Mouse (Mus musculus): Measurements from ENCODE around the gene Tmem185b. TPM values are rescaled to one million over a fixed set of nuclear protein-coding genes. Genes with fewer than 3 reads are reported as not detected.

The Tmem185b gene
- polyA plus RNA-seq, 1 experiment from 2014 or later, result 23.8 TPM

DNA sequence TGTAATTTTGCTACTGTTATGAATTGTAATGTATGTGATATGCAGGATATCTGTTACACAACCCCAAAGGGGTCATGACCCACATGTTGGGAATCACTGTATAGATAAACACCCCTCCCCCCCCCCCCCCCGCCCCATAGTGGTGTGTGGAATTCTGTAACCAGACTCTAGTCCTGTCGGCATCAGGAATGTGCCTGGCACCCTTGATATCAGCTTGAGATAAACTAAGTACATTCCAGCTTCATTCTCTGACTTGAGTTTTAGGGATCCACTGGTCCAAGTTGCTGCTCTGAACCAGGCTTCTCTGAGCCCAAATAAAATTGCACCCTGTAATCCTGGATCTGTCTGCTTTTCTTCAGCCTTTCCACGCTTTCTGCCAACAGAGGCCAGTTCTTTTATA, 15.6 kb downstream of the Tmem185b start:
- ATAC-seq (ENCODE audit: insufficient number of reproducible peaks, insufficient read depth, low FRiP score, low TSS enrichment, low read depth), result 0 out of 2 replicates have a peak, but pooled peaks have one; percentile 15
- WGBS, result 50% methylated on average over 3 of the region's 3 CpGs
- H3K4me1 ChIP-seq, result no peaks in the 10 kb centered on the region

DNA sequence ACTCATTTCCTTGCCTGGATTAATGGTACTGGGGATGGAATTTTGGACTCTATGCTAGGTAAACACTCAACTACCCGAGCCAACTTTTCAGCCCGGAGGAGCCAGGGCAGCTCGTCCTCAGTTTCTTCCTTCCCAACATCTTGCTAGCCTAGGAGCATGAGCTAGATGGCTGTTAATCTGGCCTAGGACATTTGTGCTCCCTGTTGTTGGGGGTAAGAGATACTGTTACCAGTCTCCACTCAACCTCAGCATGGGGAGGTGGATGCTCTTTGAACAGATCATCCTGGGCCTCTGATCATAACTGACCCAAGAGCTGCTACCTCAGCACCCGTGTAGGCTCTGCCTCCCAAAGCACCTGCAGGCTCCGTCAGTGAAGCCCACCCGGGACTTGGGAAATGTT, 17.4 kb downstream of the Tmem185b start:
- ATAC-seq (ENCODE audit: insufficient number of reproducible peaks, insufficient read depth, low FRiP score, low TSS enrichment, low read depth), result no peak
- Histone ChIP-seq H3K36me3 (no peaks in the 10 kb centered on the region), H3K27ac (no peak overlapping the region), H3K9me3 (no peaks in the 10 kb centered on the region), H3K27me3 (no peaks in the 10 kb centered on the region), H3K4me1 (no peaks in the 10 kb centered on the region), H3K4me3 (no peak overlapping the region), H3K4me2 (no peak overlapping the region), H3K9ac (no peak overlapping the region)
- WGBS, result 91% methylated on average over 6 of the region's 6 CpGs

More for the DNA sequence above, 15.6 kb downstream of the Tmem185b start:
- Histone ChIP-seq H3K9me3 (no peaks in the 10 kb centered on the region), H3K27ac (no peak overlapping the region), H3K9ac (no peak overlapping the region), H3K36me3 (no peaks in the 10 kb centered on the region), H3K4me2 (no peak overlapping the region), H3K4me3 (no peak overlapping the region), H3K27me3 (no peaks in the 10 kb centered on the region)

DNA sequence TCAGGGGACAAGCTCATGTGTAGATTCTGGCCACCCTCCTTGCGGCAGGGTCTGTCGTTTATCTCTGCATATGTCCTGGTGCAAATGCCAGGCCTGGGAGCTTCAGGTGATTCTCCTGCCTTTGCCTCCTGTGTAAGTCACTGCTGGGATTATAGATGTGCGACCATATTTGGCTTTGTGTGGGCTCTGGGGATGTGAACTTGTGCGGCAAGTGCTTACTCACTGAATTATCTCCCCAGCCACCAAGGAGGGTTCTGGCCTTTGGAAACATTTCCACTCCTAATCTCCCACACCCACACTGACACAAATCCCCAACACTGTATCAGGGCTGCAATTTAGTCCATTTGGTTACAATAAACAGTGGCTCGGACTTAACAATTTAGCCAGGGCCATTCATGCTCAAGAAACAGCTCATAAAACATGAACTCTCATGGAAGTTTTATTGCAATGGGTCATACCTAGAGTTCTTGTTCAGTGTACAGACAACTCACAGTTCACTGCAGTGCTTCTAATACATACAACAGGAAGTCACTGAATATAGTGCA, 18.7 kb downstream of the Tmem185b start:
- H3K4me1 ChIP-seq, result no peaks in the 10 kb centered on the region
- H3K27me3 ChIP-seq, result no peaks in the 10 kb centered on the region
- no peak overlapping the region for H3K4me3 ChIP-seq
- ATAC-seq (ENCODE audit: insufficient number of reproducible peaks, insufficient read depth, low FRiP score, low TSS enrichment, low read depth), result no peak
- H3K36me3 ChIP-seq, result no peaks in the 10 kb centered on the region
- H3K4me2 ChIP-seq, result no peak overlapping the region
- H3K9ac ChIP-seq, result no peak overlapping the region
- no peaks in the 10 kb centered on the region for H3K9me3 ChIP-seq
- WGBS, result 89% methylated on average over 5 of the region's 5 CpGs
- H3K27ac ChIP-seq, result no peak overlapping the region

DNA sequence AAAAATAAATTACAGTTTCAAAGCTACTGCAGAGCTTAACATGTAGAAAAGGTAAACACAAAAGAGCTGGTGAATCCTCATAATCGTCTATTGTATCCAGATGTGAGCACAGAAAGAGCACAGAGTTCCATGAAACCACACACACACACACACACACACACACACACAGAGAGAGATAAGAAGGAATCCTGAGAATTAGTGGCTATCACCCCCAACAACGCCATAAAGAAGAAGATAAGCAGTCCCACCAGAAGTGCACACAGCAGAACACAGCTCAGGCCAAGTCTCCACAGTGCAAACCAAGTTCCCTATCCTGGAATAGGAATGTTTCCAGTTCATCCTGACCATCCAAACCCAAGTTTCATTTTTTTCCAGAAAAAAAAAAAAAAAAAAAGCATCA, 19.2 kb downstream of the Tmem185b start:
- Histone ChIP-seq H3K4me2 (no peak overlapping the region), H3K27me3 (no peaks in the 10 kb centered on the region), H3K36me3 (no peaks in the 10 kb centered on the region; the same call in 1 of the 2 replicates), H3K9me3 (no peaks in the 10 kb centered on the region), H3K9ac (no peak overlapping the region), H3K27ac (no peak overlapping the region), H3K4me1 (no peaks in the 10 kb centered on the region), H3K4me3 (no peak overlapping the region)
- no peak for ATAC-seq (ENCODE audit: insufficient number of reproducible peaks, insufficient read depth, low FRiP score, low TSS enrichment, low read depth)
- WGBS, result 78% methylated on average over 2 of the region's 2 CpGs

DNA sequence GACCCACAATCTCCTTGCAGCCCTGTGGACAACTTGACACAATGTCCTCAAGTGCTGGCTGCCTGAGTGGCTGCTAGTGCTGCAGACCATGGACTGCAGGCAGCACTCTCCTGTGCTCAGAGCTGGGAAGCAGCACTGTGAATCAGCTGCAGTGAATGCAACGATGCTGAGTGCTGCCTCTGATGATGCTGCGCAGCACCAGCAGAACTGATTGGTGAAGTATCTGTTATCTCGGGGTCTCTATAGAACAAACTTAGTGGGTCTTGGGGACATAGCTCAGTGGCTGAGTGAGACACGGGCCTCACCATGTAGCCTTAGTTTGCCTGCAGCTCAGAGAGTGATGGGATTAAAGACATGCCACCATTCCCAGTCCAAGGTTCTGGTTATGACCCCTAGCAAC, 19.7 kb downstream of the Tmem185b start:
- H3K4me1 ChIP-seq, result no peaks in the 10 kb centered on the region
- H3K4me2 ChIP-seq, result no peak overlapping the region
- 88% methylated on average over 4 of the region's 4 CpGs for WGBS
- H3K27me3 ChIP-seq, result no peaks in the 10 kb centered on the region
- no peak for ATAC-seq (ENCODE audit: insufficient number of reproducible peaks, insufficient read depth, low FRiP score, low TSS enrichment, low read depth)
- no peaks in the 10 kb centered on the region for H3K9me3 ChIP-seq
- H3K36me3 ChIP-seq, result no peaks in the 10 kb centered on the region; the same call in 1 of the 2 replicates
- no peak overlapping the region for H3K27ac ChIP-seq
- no peak overlapping the region for H3K4me3 ChIP-seq
- H3K9ac ChIP-seq, result no peak overlapping the region

DNA sequence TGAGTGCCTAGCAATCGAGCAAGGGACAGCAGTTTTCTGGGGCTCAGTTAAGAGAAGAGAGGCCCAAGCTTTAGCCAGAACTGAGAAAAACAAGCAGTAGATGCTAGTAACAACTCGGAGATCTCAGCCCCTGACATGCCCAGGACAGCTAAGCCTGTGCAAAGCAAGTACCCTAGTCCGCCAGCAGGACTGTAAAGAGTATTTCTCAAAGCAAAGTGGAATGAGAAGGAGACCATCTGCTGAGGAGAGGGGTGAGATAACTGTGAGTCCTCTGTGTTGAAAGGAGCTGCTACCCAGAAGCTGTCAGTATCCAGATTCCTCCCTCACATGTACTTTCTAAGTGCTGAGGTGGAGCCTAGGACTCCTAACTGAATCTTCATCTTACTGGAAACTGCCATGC, 20.5 kb downstream of the Tmem185b start:
- 84% methylated on average over 3 of the region's 3 CpGs for WGBS

DNA sequence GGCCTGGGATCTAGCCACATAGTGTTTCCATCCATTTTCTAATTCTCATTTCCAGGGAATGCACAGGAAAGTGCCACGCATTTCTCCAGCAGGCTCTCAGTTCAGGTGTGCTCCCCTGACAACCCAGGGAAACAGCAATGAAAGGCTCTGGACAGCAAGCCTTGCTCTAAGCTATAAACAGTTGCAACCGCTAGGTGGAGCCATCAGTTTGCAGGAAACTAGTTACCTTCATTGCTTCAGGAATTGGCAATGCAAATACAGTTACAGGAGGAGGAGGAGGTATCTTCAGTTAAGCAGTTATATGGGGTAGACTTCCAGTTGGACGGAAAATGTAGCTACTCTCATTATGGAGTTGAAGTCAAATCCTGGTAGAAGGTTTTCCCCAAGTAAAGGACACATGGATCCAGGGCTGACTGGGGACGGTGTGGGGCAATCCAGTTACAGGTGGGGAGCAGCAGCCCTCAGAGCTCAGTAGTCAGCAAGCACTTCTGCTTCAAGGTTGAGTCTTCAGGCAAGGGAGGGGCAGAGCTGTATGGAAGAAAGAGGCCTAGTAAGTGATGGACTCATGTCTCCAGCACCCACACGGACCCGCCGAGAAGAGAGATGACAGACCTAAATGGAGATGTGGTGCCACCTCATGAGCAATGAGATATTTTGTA, 22.8 kb downstream of the Tmem185b start:
- WGBS, result 64% methylated on average over 7 of the region's 7 CpGs
- Histone ChIP-seq H3K27me3 (no peaks in the 10 kb centered on the region), H3K9me3 (no peaks in the 10 kb centered on the region), H3K4me1 (no peaks in the 10 kb centered on the region), H3K9ac (no peak overlapping the region), H3K4me3 (no peak overlapping the region), H3K4me2 (no peak overlapping the region), H3K27ac (no peak overlapping the region), H3K36me3 (no peaks in the 10 kb centered on the region; the same call in 1 of the 2 replicates)
- ATAC-seq (ENCODE audit: insufficient number of reproducible peaks, insufficient read depth, low FRiP score, low TSS enrichment, low read depth), result no peak

More for the DNA sequence above, 20.5 kb downstream of the Tmem185b start:
- no peaks in the 10 kb centered on the region for H3K9me3 ChIP-seq
- no peak overlapping the region for H3K4me2 ChIP-seq
- no peak overlapping the region for H3K9ac ChIP-seq
- H3K4me1 ChIP-seq, result no peaks in the 10 kb centered on the region
- H3K36me3 ChIP-seq, result no peaks in the 10 kb centered on the region; the same call in 1 of the 2 replicates
- H3K27me3 ChIP-seq, result no peaks in the 10 kb centered on the region
- H3K4me3 ChIP-seq, result no peak overlapping the region
- H3K27ac ChIP-seq, result no peak overlapping the region
- no peak for ATAC-seq (ENCODE audit: insufficient number of reproducible peaks, insufficient read depth, low FRiP score, low TSS enrichment, low read depth)

DNA sequence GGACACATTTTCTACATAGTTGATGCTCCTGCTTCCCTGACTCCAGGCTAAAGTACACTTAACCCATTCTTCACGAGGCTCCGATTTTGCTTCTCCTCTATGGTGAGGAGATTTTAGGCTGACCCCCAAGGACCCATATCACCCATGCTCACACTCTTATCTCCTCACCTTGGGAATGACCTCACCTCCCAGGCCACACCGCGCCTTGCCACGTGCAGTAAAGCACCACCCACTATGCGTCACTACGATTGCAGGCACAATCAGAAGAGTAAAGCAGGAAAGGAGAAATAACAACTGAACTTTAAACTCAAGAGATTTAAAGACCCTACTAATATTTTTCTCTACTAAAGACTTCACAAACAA, 23.3 kb downstream of the Tmem185b start:
- H3K4me1 ChIP-seq, result no peaks in the 10 kb centered on the region
- WGBS, result 90% methylated on average over 7 of the region's 7 CpGs
- no peak overlapping the region for H3K4me3 ChIP-seq
- no peak overlapping the region for H3K4me2 ChIP-seq
- H3K27ac ChIP-seq, result no peak overlapping the region
- H3K9me3 ChIP-seq, result no peaks in the 10 kb centered on the region
- no peaks in the 10 kb centered on the region for H3K27me3 ChIP-seq
- ATAC-seq (ENCODE audit: insufficient number of reproducible peaks, insufficient read depth, low FRiP score, low TSS enrichment, low read depth), result no peak
- no peak overlapping the region for H3K9ac ChIP-seq
- peaks cover under 1% of the 10 kb centered on the region; the same call in 1 of the 2 replicates for H3K36me3 ChIP-seq

DNA sequence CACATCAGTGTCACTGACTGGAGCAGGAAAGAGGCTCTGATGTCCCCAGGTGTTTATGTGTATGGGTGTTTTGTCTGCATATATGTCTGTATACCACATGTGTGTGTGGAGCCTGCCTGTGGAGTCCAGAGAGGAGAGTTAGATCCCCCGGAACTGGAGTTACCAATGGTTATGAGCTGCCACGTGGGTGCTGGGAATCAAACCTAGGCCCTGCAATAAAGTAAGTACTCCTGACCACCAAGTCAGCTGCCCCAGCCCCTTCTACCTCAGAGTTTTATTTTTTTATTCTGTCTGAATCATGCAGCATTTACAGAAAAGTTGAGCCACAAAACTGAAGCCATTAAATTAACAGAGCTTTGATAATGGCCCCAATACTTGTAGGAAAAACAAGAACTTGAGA, 24.1 kb downstream of the Tmem185b start:
- Histone ChIP-seq H3K9me3 (no peaks in the 10 kb centered on the region), H3K4me3 (no peak overlapping the region), H3K27me3 (no peaks in the 10 kb centered on the region), H3K9ac (no peak overlapping the region), H3K4me1 (no peaks in the 10 kb centered on the region), H3K4me2 (no peak overlapping the region), H3K36me3 (peaks cover 6% of the 10 kb centered on the region; the same call in 1 of the 2 replicates), H3K27ac (no peak overlapping the region)
- WGBS, result 91% methylated on average over 2 of the region's 2 CpGs
- no peak for ATAC-seq (ENCODE audit: insufficient number of reproducible peaks, insufficient read depth, low FRiP score, low TSS enrichment, low read depth)

DNA sequence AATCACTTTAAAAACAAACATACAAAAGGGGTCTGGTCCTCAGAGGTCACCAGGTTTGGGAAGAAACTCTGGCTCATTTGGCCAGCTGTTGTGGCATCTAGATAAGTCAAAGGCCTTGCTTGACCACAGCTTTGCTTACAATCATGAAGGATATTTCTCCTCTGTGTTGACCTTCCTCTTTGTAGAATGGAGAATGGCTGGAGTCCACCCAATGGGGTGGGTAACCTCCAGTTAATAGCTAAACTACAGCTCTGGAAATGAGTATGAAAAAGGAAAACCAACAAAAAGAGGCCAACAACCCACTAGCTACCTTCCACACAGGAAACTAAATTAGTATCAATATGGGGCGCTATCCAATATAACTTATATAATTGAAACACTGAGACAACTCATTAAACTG, 25.7 kb downstream of the Tmem185b start:
- 98% methylated on average over 1 of the region's 1 CpGs for WGBS

DNA sequence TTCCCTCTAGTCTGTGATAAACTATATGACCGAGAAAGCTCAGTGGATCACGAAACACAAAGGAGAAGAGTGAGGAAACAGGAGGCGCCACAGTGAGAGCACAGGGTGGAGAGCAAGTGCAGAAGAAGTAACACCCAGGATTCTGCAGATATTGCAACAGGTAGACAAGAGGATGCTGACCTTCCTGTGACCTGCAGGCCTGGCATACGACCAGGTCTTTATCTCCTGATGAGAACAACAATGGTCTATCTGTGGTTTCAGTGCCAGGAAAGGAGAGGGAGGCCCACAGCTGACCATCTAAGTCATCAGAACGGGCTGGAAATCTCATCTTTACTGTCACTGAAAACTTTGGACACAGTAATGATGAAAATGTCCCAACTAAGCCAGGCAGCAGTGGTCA, 29.7 kb downstream of the Tmem185b start:
- Histone ChIP-seq H3K9me3 (no peaks in the 10 kb centered on the region), H3K27ac (no peak overlapping the region), H3K4me1 (no peaks in the 10 kb centered on the region), H3K9ac (no peak overlapping the region), H3K36me3 (peaks cover 6% of the 10 kb centered on the region; the same call in 1 of the 2 replicates), H3K4me2 (no peak overlapping the region), H3K4me3 (no peak overlapping the region), H3K27me3 (no peaks in the 10 kb centered on the region)
- no peak for ATAC-seq (ENCODE audit: insufficient number of reproducible peaks, insufficient read depth, low FRiP score, low TSS enrichment, low read depth)
- WGBS, result 71% methylated on average over 5 of the region's 5 CpGs

More for the DNA sequence above, 25.7 kb downstream of the Tmem185b start:
- Histone ChIP-seq H3K9me3 (no peaks in the 10 kb centered on the region), H3K4me1 (no peaks in the 10 kb centered on the region), H3K9ac (no peak overlapping the region), H3K36me3 (peaks cover 6% of the 10 kb centered on the region; the same call in 1 of the 2 replicates), H3K27ac (no peak overlapping the region), H3K4me2 (no peak overlapping the region), H3K4me3 (no peak overlapping the region), H3K27me3 (no peaks in the 10 kb centered on the region)
- ATAC-seq (ENCODE audit: insufficient number of reproducible peaks, insufficient read depth, low FRiP score, low TSS enrichment, low read depth), result no peak

DNA sequence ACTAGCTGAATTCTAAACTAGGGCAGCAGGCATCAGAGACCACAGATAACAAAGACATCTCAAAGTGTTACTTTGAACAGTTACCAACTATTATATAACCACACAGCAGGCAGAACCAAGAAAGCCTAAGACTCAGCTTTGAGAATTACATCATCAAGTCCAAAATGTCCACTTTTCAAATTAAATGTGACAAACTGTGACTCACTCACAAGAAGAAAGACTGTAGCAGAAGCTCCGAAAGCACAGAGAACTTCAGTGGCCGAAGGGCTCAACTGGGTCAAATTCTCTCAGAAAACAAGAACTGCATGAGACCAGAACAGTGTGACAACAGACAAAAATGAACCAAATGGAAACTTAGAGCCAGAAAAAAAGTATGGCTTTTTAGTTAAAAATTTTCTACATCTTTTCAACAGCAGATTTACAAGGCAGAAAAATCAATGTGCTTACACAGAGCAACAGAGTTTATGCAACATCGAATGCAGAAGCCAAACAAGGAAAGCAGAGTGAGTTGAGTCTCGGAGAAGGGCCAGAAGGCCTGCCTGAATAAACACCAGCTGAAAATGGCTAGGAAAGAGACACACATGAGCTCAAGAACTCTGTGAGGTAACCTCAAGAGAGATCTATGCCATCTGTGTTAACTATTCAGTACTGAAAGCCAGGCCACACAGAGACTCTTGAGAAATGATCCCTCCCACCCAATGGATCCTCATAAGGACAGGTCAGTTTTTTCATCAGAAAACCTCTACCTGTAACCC, 31.9 kb downstream of the Tmem185b start:
- no peaks in the 10 kb centered on the region for H3K9me3 ChIP-seq
- peaks cover 6% of the 10 kb centered on the region; the same call in 1 of the 2 replicates for H3K36me3 ChIP-seq
- H3K27me3 ChIP-seq, result no peaks in the 10 kb centered on the region
- no peaks in the 10 kb centered on the region for H3K4me1 ChIP-seq
- H3K27ac ChIP-seq, result no peak overlapping the region
- no peak overlapping the region for H3K4me2 ChIP-seq
- WGBS, result 87% methylated on average over 4 of the region's 4 CpGs
- H3K9ac ChIP-seq, result no peak overlapping the region
- no peak overlapping the region for H3K4me3 ChIP-seq
- no peak for ATAC-seq (ENCODE audit: insufficient number of reproducible peaks, insufficient read depth, low FRiP score, low TSS enrichment, low read depth)

Data from embryonic facial prominence, embryonic 13.5 days (tissue).